Mouse (Mus musculus) gastrocnemius, postnatal 14 days (tissue): ENCODE data around the gene Zfp273. TPM values are rescaled to one million over a fixed set of nuclear protein-coding genes. Genes with fewer than 3 reads are reported as not detected.
"Not testable (repeated sequence)": the region's sequence is repeated elsewhere in the genome, so short reads cannot be mapped to it uniquely, and the experiment has no call there.

ENCODE experiments used
- DNase-seq: peaks from one replicate; pipeline ENCODE4 v3.0.0; 2021; ENCODE audit warnings: mixed read lengths
- intact Hi-C: fragments of 180-260 bp; cut with DNase I; formaldehyde crosslinking; loops from one replicate; pipeline ENCODE4 v1.15.1; 2025; ENCODE audit warnings: low total_unique reads
- total RNA-seq, 2 experiments: library from RNA; stranded (reverse); gene quantifications; 2 replicates each; pipeline ENCODE4 v1.2.3; 2021

The Zfp273 gene
- total RNA-seq, 2 experiments from 2014 or later: 0.93 to 1.9 TPM

GRCm38 (mm10) chr13:67863026-67863425, 49.5 kb downstream of the Zfp273 start, which contains the start of gene BC048507:
TSS of gene BC048507 (plus strand) at chr13:67863326.
- no peak for DNase-seq
- intact Hi-C loops: no loop called here

- intact Hi-C loops: no loop called here
- DNase-seq: no peak
These were observed 51.3 kb downstream of the Zfp273 start for GRCm38 (mm10) chr13:67864764-67865350.

GRCm38 (mm10) chr13:67867899-67868298, 54.4 kb downstream of the Zfp273 start:
- intact Hi-C loops: no loop called here
- no peak for DNase-seq

- DNase-seq, intact Hi-C loops: not testable (repeated sequence)
These were observed 62.6 kb downstream of the Zfp273 start for GRCm38 (mm10) chr13:67876049-67876698.

Other genes with a start within 250 kb of the Zfp273 start
- gene Zfp729b, start 204.0 kb upstream of the Zfp273 start, total RNA-seq: 1 to 10 TPM; 2.4 to 2.8 TPM
- 1 to 10 TPM in 1 of 2 experiments, under 1 TPM in 1; 0.72 to 1.2 TPM for gene Gm49345, start 176.0 kb upstream of the Zfp273 start, total RNA-seq
- gene Zfp729a, start 175.9 kb upstream of the Zfp273 start, total RNA-seq: 1 to 10 TPM; 2.5 to 2.6 TPM
- gene Zfp738, start 126.7 kb upstream of the Zfp273 start, total RNA-seq: 1 to 10 TPM; 3.6 to 3.9 TPM
- gene Zfp65, start 84.6 kb upstream of the Zfp273 start, total RNA-seq: 1 to 10 TPM; 3.8 to 4.8 TPM
- gene Zfp85, start 58.5 kb upstream of the Zfp273 start, total RNA-seq: 1 to 10 TPM; 1.4 to 1.9 TPM
- 1 to 10 TPM; 1.5 to 2.1 TPM for gene Zfp493, start 34.0 kb upstream of the Zfp273 start, total RNA-seq
- gene Gm10037, start 17.4 kb downstream of the Zfp273 start, total RNA-seq: under 1 TPM in 1 of 2 experiments, not detected in 1; 0.43 TPM
- not detected for gene BC048507, start 49.6 kb downstream of the Zfp273 start, total RNA-seq